Mouse (Mus musculus) Patski (cell line): ENCODE measurements around the gene Dmrt3. TPM values are rescaled to one million over a fixed set of nuclear protein-coding genes. Genes with fewer than 3 reads are reported as not detected.
A peak's percentile ranks its signal among the peaks of the same experiment; 100 is the strongest.

Experiments
- ATAC-seq: fragments of 100-300 bp; one replicate; pipeline ENCODE4 v1.8.0; 2021
- CTCF ChIA-PET: fragments of 350-600 bp; sonication (Branson Sonifier 250); formaldehyde crosslinking; loops from one replicate; lab custom pipeline; 2022; ENCODE audit warnings: inconsistent platforms; lab: Charles Lee
- POLR2A ChIA-PET: fragments of 350-600 bp; sonication (Branson Sonifier 250); formaldehyde crosslinking; loops from one replicate; lab custom pipeline; 2022; ENCODE audit warnings: antibody characterized with exemption, inconsistent platforms; lab: Charles Lee
- DNase-seq: peaks from one replicate; pipeline ENCODE4 v3.0.0-alpha.2; 2011; ENCODE audit warnings: low read depth, low spot score
- H3K27me3 ChIP-seq: fragments of 371-371 bp; one replicate; pipeline ENCODE4 v1.5.1; 2021
- CTCF ChIP-seq: fragments of 100-300 bp; IDR thresholded peaks from one replicate; pipeline ENCODE4 v1.5.1; 2021
- in situ Hi-C: fragments of 300-500 bp; cut with MboI; formaldehyde crosslinking; loops from 3 replicates; pipeline ENCODE4 v1.11.1; 2018; ENCODE audit warnings: low pct_unique_long_range_greater_than_20kb, mixed read lengths
- polyA plus RNA-seq: library from polyadenylated mRNA; unstranded; gene quantifications from one replicate; pipeline ENCODE4 v1.2.3, GENCODE M21; 2021

The Dmrt3 gene
- polyA plus RNA-seq, 1 experiment from 2014 or later: not detected

GRCm38 (mm10) chr19:25622291-25623251 is 12.5 kb downstream of the Dmrt3 start:
- H3K27me3 ChIP-seq: peaks cover 89% of the 10 kb centered on the region
- ChIA-PET CTCF (interaction anchor here (1.8 to 1.9 kb wide), 2 partner anchors 11 to 13 kb away, joined by 4 to 6 read pairs; no protein-coding TSS in a partner anchor), POLR2A (no interaction called here)
- no peak for DNase-seq
- no peak for ATAC-seq
- in situ Hi-C loops: loop anchor here (10.0 kb wide), 1 partner anchor 158 kb away; no protein-coding TSS in a partner anchor
- peak; percentile 89 for TF ChIP-seq CTCF

- ATAC-seq: peak; percentile 85
- peaks cover 66% of the 10 kb centered on the region for H3K27me3 ChIP-seq
- TF ChIP-seq CTCF: peak; percentile 94
- ChIA-PET POLR2A (no interaction called here), CTCF (interaction anchor here (1.0 kb wide), 3 partner anchors 16 to 163 kb away, joined by 3 read pairs; no protein-coding TSS in a partner anchor)
- DNase-seq: peak; percentile 6
- in situ Hi-C loops: loop anchor here (10.0 kb wide), 1 partner anchor 164 kb away; no protein-coding TSS in a partner anchor
These were observed 18.4 kb downstream of the Dmrt3 start for GRCm38 (mm10) chr19:25628490-25628889.

- ChIA-PET POLR2A (no interaction called here), CTCF (interaction anchor here (1.4 to 2.0 kb wide), 3 partner anchors 12 to 103 kb away, joined by 3 to 6 read pairs (median 5); no protein-coding TSS in a partner anchor)
- no peak for TF ChIP-seq CTCF
- ATAC-seq: no peak
- no peak for DNase-seq
- in situ Hi-C loops: loop anchor here (5.0 to 10.0 kb wide), 4 partner anchors 88 to 683 kb away; no protein-coding TSS in a partner anchor
- H3K27me3 ChIP-seq: peaks cover 57% of the 10 kb centered on the region
These were observed 25.0 kb downstream of the Dmrt3 start for GRCm38 (mm10) chr19:25635119-25635518.

- DNase-seq (no peak), ATAC-seq (peak; percentile 88)
- in situ Hi-C loops: loop anchor here (5.0 to 10.0 kb wide), 4 partner anchors 88 to 683 kb away; no protein-coding TSS in a partner anchor
- ChIA-PET POLR2A (no interaction called here), CTCF (interaction anchor here (0.6 to 2.0 kb wide), 10 partner anchors 9 to 528 kb away, joined by 3 to 6 read pairs (median 3); no protein-coding TSS in a partner anchor)
- H3K27me3 ChIP-seq: peaks cover 53% of the 10 kb centered on the region
- TF ChIP-seq CTCF: peak; percentile 98
These were observed 25.6 kb downstream of the Dmrt3 start for GRCm38 (mm10) chr19:25635622-25636244.

GRCm38 (mm10) chr19:25638766-25639361 is 28.8 kb downstream of the Dmrt3 start:
- no peak for TF ChIP-seq CTCF
- ATAC-seq (no peak), DNase-seq (no peak)
- peaks cover 52% of the 10 kb centered on the region for H3K27me3 ChIP-seq
- POLR2A ChIA-PET: no interaction called here
- CTCF ChIA-PET: no interaction called here
- in situ Hi-C loops: loop anchor here (5.0 to 10.0 kb wide), 4 partner anchors 92 to 687 kb away; no protein-coding TSS in a partner anchor

- ATAC-seq (no peak), DNase-seq (no peak)
- ChIA-PET CTCF (no interaction called here), POLR2A (no interaction called here)
- in situ Hi-C loops: no loop called here
- no peak for TF ChIP-seq CTCF
- H3K27me3 ChIP-seq: peaks cover 78% of the 10 kb centered on the region
These were observed 31.7 kb downstream of the Dmrt3 start for GRCm38 (mm10) chr19:25641786-25642185.

GRCm38 (mm10) chr19:25647136-25647535 is 37.0 kb downstream of the Dmrt3 start:
- DNase-seq (no peak), ATAC-seq (no peak)
- ChIA-PET CTCF (no interaction called here), POLR2A (no interaction called here)
- TF ChIP-seq CTCF: no peak
- H3K27me3 ChIP-seq: peaks cover 80% of the 10 kb centered on the region
- in situ Hi-C loops: no loop called here

- in situ Hi-C loops: no loop called here
- no peak for ATAC-seq
- ChIA-PET POLR2A (no interaction called here), CTCF (interaction anchor here (1.1 to 1.5 kb wide), 2 partner anchors 19 to 78 kb away, joined by 3 read pairs; no protein-coding TSS in a partner anchor)
- no peak for TF ChIP-seq CTCF
- DNase-seq: no peak
- peaks cover 82% of the 10 kb centered on the region for H3K27me3 ChIP-seq
These were observed 38.6 kb downstream of the Dmrt3 start for GRCm38 (mm10) chr19:25648701-25649100.

- no peak for TF ChIP-seq CTCF
- in situ Hi-C loops: no loop called here
- ATAC-seq: no peak
- CTCF ChIA-PET: interaction anchor here (1.0 kb wide), 1 partner anchor 14 kb away, joined by 3 read pairs; no protein-coding TSS in a partner anchor
- POLR2A ChIA-PET: no interaction called here
- no peak for DNase-seq
- peaks cover 81% of the 10 kb centered on the region for H3K27me3 ChIP-seq
These were observed 40.4 kb downstream of the Dmrt3 start for GRCm38 (mm10) chr19:25650474-25650873.

GRCm38 (mm10) chr19:25652560-25652959 is 42.5 kb downstream of the Dmrt3 start:
- in situ Hi-C loops: no loop called here
- DNase-seq (no peak), ATAC-seq (no peak)
- ChIA-PET CTCF (no interaction called here), POLR2A (no interaction called here)
- TF ChIP-seq CTCF: no peak
- H3K27me3 ChIP-seq: peaks cover 74% of the 10 kb centered on the region
